Mouse (Mus musculus): ENCODE data around the gene Trp53rkb. TPM values are rescaled to one million over a fixed set of nuclear protein-coding genes. Genes with fewer than 3 reads are reported as not detected.

Gene Trp53rkb
- polyA plus RNA-seq, 2 experiments = 7.7 to 10.8 TPM

GRCm38 (mm10) chr2:166779956-166780355, 12.4 kb upstream of the Trp53rkb start:
- H3K4me1 ChIP-seq (ENCODE audit: control insufficient read depth, insufficient read depth, low read length) = 0 out of 2 replicates have a peak, but pooled peaks cover 3% of the 10 kb centered on the region
- H3K27me3 ChIP-seq (ENCODE audit: control insufficient read depth, insufficient read depth, low read length) = no peaks in the 10 kb centered on the region
- no peak overlapping the region for H3K9ac ChIP-seq (ENCODE audit: low read depth, low read length, severe bottlenecking)
- 78% methylated on average over 8 of the region's 8 CpGs for WGBS
- TF ChIP-seq POLR2A (IDR thresholded peaks at IDR 0.05; ENCODE audit: borderline replicate concordance, extremely low read depth, insufficient read depth, insufficient read length) = no peak
- H3K4me2 ChIP-seq (replicated peaks; ENCODE audit: low read depth, low read length, severe bottlenecking) = no peak overlapping the region
- no peak for DNase-seq (ENCODE audit: low spot score)
- H3K36me3 ChIP-seq (ENCODE audit: control insufficient read depth, insufficient read depth, low read length) = no peaks in the 10 kb centered on the region
- H3K27ac ChIP-seq (replicated peaks; ENCODE audit: low read depth, low read length) = no peak overlapping the region
- no peaks in the 10 kb centered on the region for H3K9me3 ChIP-seq (ENCODE audit: control insufficient read depth, low read length)
- H3K4me3 ChIP-seq (replicated peaks; ENCODE audit: low read length) = no peak overlapping the region
- no peak for ATAC-seq (ENCODE audit: low FRiP score, low read depth)

DNA sequence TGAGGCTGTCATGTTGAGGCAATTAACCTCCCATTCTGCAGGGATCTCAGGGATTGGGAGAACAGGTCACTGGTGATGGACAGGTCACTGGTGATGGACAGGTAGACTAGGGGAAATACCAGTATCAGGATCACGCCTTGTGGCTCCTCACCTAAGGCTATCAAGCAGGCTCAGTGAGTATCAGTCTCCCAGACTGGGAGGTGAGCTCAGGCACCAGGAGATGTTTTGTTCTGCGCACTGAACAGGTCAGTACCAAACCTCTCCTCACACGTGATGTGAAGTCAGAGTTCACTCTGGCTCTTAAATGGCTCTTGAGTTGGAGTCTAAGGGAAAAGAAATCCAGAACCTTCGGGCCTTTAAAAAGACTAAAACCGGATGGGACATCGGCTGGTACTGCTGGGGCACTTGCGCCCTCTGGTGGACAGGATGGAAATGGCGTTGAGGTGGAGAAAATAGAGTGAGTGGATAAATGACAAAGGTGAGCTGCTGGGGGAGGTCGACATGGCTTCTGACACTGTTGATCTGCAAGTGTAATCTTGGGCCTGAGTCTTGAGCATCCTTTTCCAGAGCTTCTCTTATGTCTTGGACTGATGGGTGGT, 11.3 kb upstream of the Trp53rkb start:
- WGBS = 15% methylated on average over 9 of the region's 9 CpGs
- Histone ChIP-seq H3K4me2 (replicated peaks; ENCODE audit: low read depth, low read length, severe bottlenecking) (no peak overlapping the region), H3K4me3 (replicated peaks; ENCODE audit: low read length) (no peak overlapping the region), H3K27ac (replicated peaks; ENCODE audit: low read depth, low read length) (no peak overlapping the region), H3K9ac (ENCODE audit: low read depth, low read length, severe bottlenecking) (no peak overlapping the region), H3K9me3 (ENCODE audit: control insufficient read depth, low read length) (no peaks in the 10 kb centered on the region), H3K4me1 (ENCODE audit: control insufficient read depth, insufficient read depth, low read length) (peaks cover 4% of the 10 kb centered on the region; the same call in 1 of the 2 replicates), H3K36me3 (ENCODE audit: control insufficient read depth, insufficient read depth, low read length) (no peaks in the 10 kb centered on the region), H3K27me3 (ENCODE audit: control insufficient read depth, insufficient read depth, low read length) (no peaks in the 10 kb centered on the region; the same call in 1 of the 2 replicates)
- DNase-seq (ENCODE audit: low spot score) = peak; percentile 63
- no peak for TF ChIP-seq POLR2A (IDR thresholded peaks at IDR 0.05; ENCODE audit: borderline replicate concordance, extremely low read depth, insufficient read depth, insufficient read length)
- ATAC-seq (ENCODE audit: low FRiP score, low read depth) = peak; percentile 27; the same call in 1 of the 2 replicates

DNA sequence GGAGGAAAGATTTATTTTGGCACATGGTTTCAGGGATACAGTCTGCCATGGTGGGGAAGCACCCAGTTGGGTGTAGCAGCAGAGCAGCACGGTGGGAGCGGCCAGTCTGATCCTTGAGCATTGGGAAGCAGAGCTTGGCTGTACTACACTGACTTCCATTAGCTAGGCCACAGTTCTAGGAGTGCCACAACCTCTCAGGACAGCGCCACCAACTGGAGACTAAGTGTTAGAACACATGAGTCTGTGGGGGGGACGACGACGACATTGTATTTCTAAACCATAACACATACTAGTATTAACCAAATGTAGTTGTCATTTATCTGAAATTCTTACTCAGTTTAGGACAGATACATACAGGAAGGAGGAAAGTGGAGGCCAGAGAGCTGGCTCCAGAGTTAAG, 8.0 kb upstream of the Trp53rkb start:
- H3K9ac ChIP-seq (ENCODE audit: low read depth, low read length, severe bottlenecking) = no peak overlapping the region
- ATAC-seq (ENCODE audit: low FRiP score, low read depth) (no peak), DNase-seq (ENCODE audit: low spot score) (no peak)
- H3K9me3 ChIP-seq (ENCODE audit: control insufficient read depth, low read length) = no peaks in the 10 kb centered on the region
- no peak for TF ChIP-seq POLR2A (IDR thresholded peaks at IDR 0.05; ENCODE audit: borderline replicate concordance, extremely low read depth, insufficient read depth, insufficient read length)
- H3K27me3 ChIP-seq (ENCODE audit: control insufficient read depth, insufficient read depth, low read length) = no peaks in the 10 kb centered on the region; the same call in 1 of the 2 replicates
- 80% methylated on average over 6 of the region's 6 CpGs for WGBS
- no peak overlapping the region for H3K4me2 ChIP-seq (replicated peaks; ENCODE audit: low read depth, low read length, severe bottlenecking)
- H3K36me3 ChIP-seq (ENCODE audit: control insufficient read depth, insufficient read depth, low read length) = no peaks in the 10 kb centered on the region
- no peak overlapping the region for H3K4me3 ChIP-seq (replicated peaks; ENCODE audit: low read length)
- peaks cover 7% of the 10 kb centered on the region; the same call in 1 of the 2 replicates for H3K4me1 ChIP-seq (ENCODE audit: control insufficient read depth, insufficient read depth, low read length)
- H3K27ac ChIP-seq (replicated peaks; ENCODE audit: low read depth, low read length) = no peak overlapping the region

DNA sequence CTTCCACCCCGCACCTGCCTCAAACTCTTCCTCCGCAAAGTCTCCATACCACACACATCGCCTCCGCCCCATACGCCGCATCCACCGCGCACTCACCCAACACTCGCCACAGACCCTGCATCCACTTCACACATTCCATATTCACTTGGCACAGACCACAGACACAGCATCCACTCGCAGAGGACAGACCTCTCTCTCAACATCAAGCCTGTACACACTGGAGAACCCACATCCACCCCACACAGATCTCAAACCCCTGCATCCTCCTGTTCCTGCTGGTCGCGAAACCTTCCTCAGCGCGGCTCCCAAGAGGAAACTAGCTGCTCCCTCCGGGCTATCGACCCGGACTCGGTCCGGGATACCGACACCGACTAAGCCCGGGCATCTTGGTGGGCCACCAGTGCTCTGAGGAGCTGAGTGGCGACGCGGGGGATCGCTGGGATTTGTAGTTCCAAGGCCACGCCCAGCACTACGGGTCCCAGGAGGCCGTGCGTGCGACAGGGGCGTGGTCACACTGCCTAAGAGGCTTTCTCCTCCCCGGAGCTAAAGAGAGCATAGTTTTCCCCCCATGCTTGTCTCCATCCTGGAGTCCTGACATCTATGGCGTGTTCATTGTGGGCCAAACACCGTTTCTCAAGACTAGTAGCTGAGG, 5.9 kb upstream of the Trp53rkb start:
- ATAC-seq (ENCODE audit: low FRiP score, low read depth) (peak; percentile 92), DNase-seq (ENCODE audit: low spot score) (peak; percentile 91)
- H3K4me1 ChIP-seq (ENCODE audit: control insufficient read depth, insufficient read depth, low read length) = peaks cover 5% of the 10 kb centered on the region; the same call in 1 of the 2 replicates
- H3K27me3 ChIP-seq (ENCODE audit: control insufficient read depth, insufficient read depth, low read length) = no peaks in the 10 kb centered on the region; the same call in 1 of the 2 replicates
- WGBS = 3% methylated on average over 35 of the region's 35 CpGs
- H3K4me3 ChIP-seq (replicated peaks; ENCODE audit: low read length) = peak overlapping the region; percentile 63
- H3K9ac ChIP-seq (ENCODE audit: low read depth, low read length, severe bottlenecking) = peak overlapping the region; percentile 69
- H3K9me3 ChIP-seq (ENCODE audit: control insufficient read depth, low read length) = no peaks in the 10 kb centered on the region
- H3K36me3 ChIP-seq (ENCODE audit: control insufficient read depth, insufficient read depth, low read length) = no peaks in the 10 kb centered on the region
- H3K27ac ChIP-seq (replicated peaks; ENCODE audit: low read depth, low read length) = no peak overlapping the region
- 0 out of 2 replicates have a peak, but pooled peaks have one; percentile 43 for TF ChIP-seq POLR2A (IDR thresholded peaks at IDR 0.05; ENCODE audit: borderline replicate concordance, extremely low read depth, insufficient read depth, insufficient read length)
- H3K4me2 ChIP-seq (replicated peaks; ENCODE audit: low read depth, low read length, severe bottlenecking) = peak overlapping the region; percentile 85

GRCm38 (mm10) chr2:166791738-166792137, 593 bp upstream of the Trp53rkb start:
- no peak for DNase-seq (ENCODE audit: low spot score)
- no peak for TF ChIP-seq POLR2A (IDR thresholded peaks at IDR 0.05; ENCODE audit: borderline replicate concordance, extremely low read depth, insufficient read depth, insufficient read length)
- 76% methylated on average over 5 of the region's 5 CpGs for WGBS

More at GRCm38 (mm10) chr2:166791738-166792137, 593 bp upstream of the Trp53rkb start:
- H3K36me3 ChIP-seq (ENCODE audit: control insufficient read depth, insufficient read depth, low read length) = peaks cover 10% of the 10 kb centered on the region
- H3K4me2 ChIP-seq (replicated peaks; ENCODE audit: low read depth, low read length, severe bottlenecking) = no peak overlapping the region
- no peak for ATAC-seq (ENCODE audit: low FRiP score, low read depth)
- no peaks in the 10 kb centered on the region for H3K27me3 ChIP-seq (ENCODE audit: control insufficient read depth, insufficient read depth, low read length)
- H3K4me1 ChIP-seq (ENCODE audit: control insufficient read depth, insufficient read depth, low read length) = peaks cover 8% of the 10 kb centered on the region; the same call in 1 of the 2 replicates
- no peak overlapping the region for H3K4me3 ChIP-seq (replicated peaks; ENCODE audit: low read length)
- H3K27ac ChIP-seq (replicated peaks; ENCODE audit: low read depth, low read length) = no peak overlapping the region
- H3K9ac ChIP-seq (ENCODE audit: low read depth, low read length, severe bottlenecking) = no peak overlapping the region
- H3K9me3 ChIP-seq (ENCODE audit: control insufficient read depth, low read length) = no peaks in the 10 kb centered on the region

Measured in limb, embryonic 14.5 days (tissue).